In genomic region chr7:142437324-142437723, GRCm38 (mm10) we compare ENCODE assay signal across 9 mouse cellular contexts. TPM values are rescaled to one million over a fixed set of nuclear protein-coding genes. Genes with fewer than 3 reads are reported as not detected.
DNase-seq lines count a peak whose midpoint lies in the region; ATAC-seq and TF ChIP-seq lines count a peak whose summit lies in the region.
"Had no signal": no experiment of that assay in that cellular context is flagged by ENCODE, and none has a peak within 500 bp of the region (broad histone marks: within the 10 kb centered on the region; RNA-seq: fewer than 3 reads in every experiment).

No protein-coding gene starts in this region.

- H3K4me2 ChIP-seq in forebrain, postnatal 0 days (ENCODE audit: low read depth), result no peak overlapping the region
- no peak overlapping the region for H3K4me2 ChIP-seq in forebrain, embryonic 11.5 days (ENCODE audit: low read depth, low read length, severe bottlenecking)
- no peak overlapping the region for H3K4me2 ChIP-seq in embryonic facial prominence, embryonic 13.5 days
- no peak overlapping the region for H3K4me2 ChIP-seq in lung, embryonic 16.5 days (ENCODE audit: low read depth, low read length)

- peak; percentile 32; the same call in 1 of the 2 replicates for TF ChIP-seq CTCF in forebrain, postnatal 0 days (IDR thresholded peaks at IDR 0.05; ENCODE audit: low read depth)

- DNase-seq in forebrain, postnatal 0 days, result no peak
- DNase-seq in forebrain, embryonic 11.5 days (ENCODE audit: low spot score), result no peak
- peak; percentile 90 for DNase-seq in 3134 (ENCODE audit: extremely low read depth, insufficient read length, low spot score)
- no peak for DNase-seq in right cerebral cortex, postnatal 25 days
- DNase-seq in adrenal gland, postnatal 36 days, result no peak
- no peak for DNase-seq in spleen, postnatal 4 days (ENCODE audit: low spot score in 2 of 2)

- no peaks in the 10 kb centered on the region for H3K36me3 ChIP-seq in forebrain, postnatal 0 days (ENCODE audit: insufficient read depth)
- H3K36me3 ChIP-seq in forebrain, embryonic 11.5 days (ENCODE audit: control insufficient read depth, insufficient read depth, low read length), result no peaks in the 10 kb centered on the region
- no peaks in the 10 kb centered on the region for H3K36me3 ChIP-seq in embryonic facial prominence, embryonic 13.5 days
- H3K36me3 ChIP-seq in lung, embryonic 16.5 days (ENCODE audit: control insufficient read depth, insufficient read depth, low read length), result no peaks in the 10 kb centered on the region

- H3K4me3 ChIP-seq in forebrain, postnatal 0 days (ENCODE audit: low read depth, low read length), result no peak overlapping the region
- no peak overlapping the region for H3K4me3 ChIP-seq in forebrain, embryonic 11.5 days (ENCODE audit: low read depth, low read length)
- H3K4me3 ChIP-seq in embryonic facial prominence, embryonic 13.5 days, result no peak overlapping the region
- H3K4me3 ChIP-seq in lung, embryonic 16.5 days (ENCODE audit: low read length), result no peak overlapping the region

- H3K4me1 ChIP-seq in forebrain, postnatal 0 days (ENCODE audit: insufficient read depth), result no peaks in the 10 kb centered on the region
- no peaks in the 10 kb centered on the region for H3K4me1 ChIP-seq in forebrain, embryonic 11.5 days (replicated peaks; ENCODE audit: control insufficient read depth, insufficient read depth, low read length)
- peaks cover 63% of the 10 kb centered on the region for H3K4me1 ChIP-seq in embryonic facial prominence, embryonic 13.5 days
- peaks cover 32% of the 10 kb centered on the region for H3K4me1 ChIP-seq in lung, embryonic 16.5 days (replicated peaks; ENCODE audit: control insufficient read depth, insufficient read depth, low read length)

- H3K9me3 ChIP-seq in forebrain, postnatal 0 days (ENCODE audit: low read length), result no peaks in the 10 kb centered on the region
- H3K9me3 ChIP-seq in forebrain, embryonic 11.5 days (ENCODE audit: control insufficient read depth, low read length), result no peaks in the 10 kb centered on the region
- no peaks in the 10 kb centered on the region for H3K9me3 ChIP-seq in embryonic facial prominence, embryonic 13.5 days
- no peaks in the 10 kb centered on the region for H3K9me3 ChIP-seq in lung, embryonic 16.5 days (ENCODE audit: control insufficient read depth, low read length)

- no peak for ATAC-seq in forebrain, postnatal 0 days
- ATAC-seq in forebrain, embryonic 11.5 days (replicated peaks; ENCODE audit: low FRiP score), result no peak
- no peak for ATAC-seq in embryonic facial prominence, embryonic 13.5 days (ENCODE audit: insufficient number of reproducible peaks, insufficient read depth, low FRiP score, low TSS enrichment, low read depth)
- ATAC-seq in lung, embryonic 16.5 days (ENCODE audit: low read depth), result peak; percentile 39

- 78% methylated on average over 5 of the region's 5 CpGs for WGBS in forebrain, postnatal 0 days
- WGBS in forebrain, embryonic 11.5 days, result 82% methylated on average over 5 of the region's 5 CpGs
- WGBS in embryonic facial prominence, embryonic 13.5 days, result 65% methylated on average over 5 of the region's 5 CpGs
- WGBS in lung, embryonic 16.5 days, result 70% methylated on average over 5 of the region's 5 CpGs

- no peak overlapping the region for H3K9ac ChIP-seq in forebrain, postnatal 0 days
- no peak overlapping the region for H3K9ac ChIP-seq in forebrain, embryonic 11.5 days (ENCODE audit: low read length)
- no peak overlapping the region for H3K9ac ChIP-seq in embryonic facial prominence, embryonic 13.5 days
- no peak overlapping the region for H3K9ac ChIP-seq in lung, embryonic 16.5 days (ENCODE audit: low read length)

- H3K27ac ChIP-seq in forebrain, postnatal 0 days (ENCODE audit: low read depth, low read length), result no peak overlapping the region
- H3K27ac ChIP-seq in forebrain, embryonic 11.5 days (ENCODE audit: low read depth, low read length), result no peak overlapping the region
- peak overlapping the region; percentile 18 for H3K27ac ChIP-seq in embryonic facial prominence, embryonic 13.5 days
- H3K27ac ChIP-seq in lung, embryonic 16.5 days (ENCODE audit: low read length), result 0 out of 2 replicates have a peak overlapping the region, but pooled peaks have one; percentile 27

- H3K27me3 ChIP-seq in forebrain, postnatal 0 days (ENCODE audit: insufficient read depth, low read length), result no peaks in the 10 kb centered on the region
- H3K27me3 ChIP-seq in forebrain, embryonic 11.5 days (ENCODE audit: control insufficient read depth, insufficient read depth, low read length), result no peaks in the 10 kb centered on the region
- H3K27me3 ChIP-seq in embryonic facial prominence, embryonic 13.5 days, result no peaks in the 10 kb centered on the region
- no peaks in the 10 kb centered on the region for H3K27me3 ChIP-seq in lung, embryonic 16.5 days (ENCODE audit: control insufficient read depth, insufficient read depth, low read depth, low read length)

RNA-seq across cellular contexts. Expression of gene Syt8, which starts 2.7 kb away (rescaled TPM):
- total RNA-seq in forebrain, postnatal 0 days (2014; rRNA removed), result not detected in 2 replicates
- polyA plus RNA-seq in forebrain, postnatal 0 days (2015; fragmentation: Nextera tagmentation; extraction: Ambion mirVana), result not detected in 2 replicates
- not detected in 2 replicates for polyA plus RNA-seq in forebrain, embryonic 11.5 days (2014; fragmentation: Nextera tagmentation; extraction: Ambion mirVana)
- polyA plus RNA-seq in embryonic facial prominence, embryonic 13.5 days (2015; fragmentation: Nextera tagmentation; extraction: Ambion mirVana), result 0.37 and 0.66 TPM in 2 replicates
- 0.48 and 1.2 TPM in 2 replicates for polyA plus RNA-seq in lung, embryonic 16.5 days (2015; fragmentation: Nextera tagmentation; extraction: Ambion mirVana)
- not detected for total RNA-seq in adrenal gland, postnatal 36 days (2021)

RNA-seq across cellular contexts. Expression of gene Tnni2, which starts 4.3 kb away (rescaled TPM):
- total RNA-seq in forebrain, postnatal 0 days (2014; rRNA removed), result 0.33 and 2.8 TPM in 2 replicates
- 0.21 and 1.5 TPM in 2 replicates for polyA plus RNA-seq in forebrain, postnatal 0 days (2015; fragmentation: Nextera tagmentation; extraction: Ambion mirVana)
- 1.3 TPM in 1 of 2 replicates, not detected in the other for polyA plus RNA-seq in forebrain, embryonic 11.5 days (2014; fragmentation: Nextera tagmentation; extraction: Ambion mirVana)
- polyA plus RNA-seq in embryonic facial prominence, embryonic 13.5 days (2015; fragmentation: Nextera tagmentation; extraction: Ambion mirVana), result 7.7 and 8.4 TPM in 2 replicates
- 17.6 and 61.1 TPM in 2 replicates for polyA plus RNA-seq in lung, embryonic 16.5 days (2015; fragmentation: Nextera tagmentation; extraction: Ambion mirVana)
- total RNA-seq in adrenal gland, postnatal 36 days (2021), result under 1 TPM; 0.50 to 0.89 TPM

RNA-seq across cellular contexts. Expression of gene Lsp1, which starts 23.3 kb away (rescaled TPM):
- 5.7 and 7.9 TPM in 2 replicates for total RNA-seq in forebrain, postnatal 0 days (2014; rRNA removed)
- polyA plus RNA-seq in forebrain, postnatal 0 days (2015; fragmentation: Nextera tagmentation; extraction: Ambion mirVana), result 5.5 and 6.4 TPM in 2 replicates
- 8.7 and 9.8 TPM in 2 replicates for polyA plus RNA-seq in forebrain, embryonic 11.5 days (2014; fragmentation: Nextera tagmentation; extraction: Ambion mirVana)
- 28.5 and 29.2 TPM in 2 replicates for polyA plus RNA-seq in embryonic facial prominence, embryonic 13.5 days (2015; fragmentation: Nextera tagmentation; extraction: Ambion mirVana)
- 110 and 118 TPM in 2 replicates for polyA plus RNA-seq in lung, embryonic 16.5 days (2015; fragmentation: Nextera tagmentation; extraction: Ambion mirVana)
- 10 to 100 TPM; 16.8 to 23.1 TPM for total RNA-seq in adrenal gland, postnatal 36 days (2021)

RNA-seq across cellular contexts. Expression of gene Ctsd, which starts 49.5 kb away (rescaled TPM):
- 243 and 366 TPM in 2 replicates for total RNA-seq in forebrain, postnatal 0 days (2014; rRNA removed)
- polyA plus RNA-seq in forebrain, postnatal 0 days (2015; fragmentation: Nextera tagmentation; extraction: Ambion mirVana), result 313 and 338 TPM in 2 replicates
- 129 and 147 TPM in 2 replicates for polyA plus RNA-seq in forebrain, embryonic 11.5 days (2014; fragmentation: Nextera tagmentation; extraction: Ambion mirVana)
- 210 and 222 TPM in 2 replicates for polyA plus RNA-seq in embryonic facial prominence, embryonic 13.5 days (2015; fragmentation: Nextera tagmentation; extraction: Ambion mirVana)
- 302 and 328 TPM in 2 replicates for polyA plus RNA-seq in lung, embryonic 16.5 days (2015; fragmentation: Nextera tagmentation; extraction: Ambion mirVana)
- 1,000 to 10,000 TPM in 1 of 2 experiments, 100 to 1,000 TPM in 1; 932 to 1,123 TPM for total RNA-seq in adrenal gland, postnatal 36 days (2021)

RNA-seq across cellular contexts. Expression of gene Gm49369, which starts 54.9 kb away (rescaled TPM):
- 21.2 and 45.2 TPM in 2 replicates for total RNA-seq in forebrain, postnatal 0 days (2014; rRNA removed)
- 0.60 TPM in 1 of 2 replicates, not detected in the other for polyA plus RNA-seq in forebrain, postnatal 0 days (2015; fragmentation: Nextera tagmentation; extraction: Ambion mirVana)
- polyA plus RNA-seq in forebrain, embryonic 11.5 days (2014; fragmentation: Nextera tagmentation; extraction: Ambion mirVana), result not detected in 2 replicates
- not detected in 2 replicates for polyA plus RNA-seq in embryonic facial prominence, embryonic 13.5 days (2015; fragmentation: Nextera tagmentation; extraction: Ambion mirVana)
- polyA plus RNA-seq in lung, embryonic 16.5 days (2015; fragmentation: Nextera tagmentation; extraction: Ambion mirVana), result 2.5 and 3.2 TPM in 2 replicates
- total RNA-seq in adrenal gland, postnatal 36 days (2021), result 1 to 10 TPM; 2.6 to 3.3 TPM
- polyA plus RNA-seq: small intestine, adult 2 months had no signal

Comparison
In these comparisons a context has a peak if more than half of its experiments do, and no peak if none do; other contexts are left out.
1. H3K27ac ChIP-seq: peak in embryonic facial prominence, embryonic 13.5 days (single experiment) and lung, embryonic 16.5 days (single experiment); none in forebrain, postnatal 0 days (single experiment) and forebrain, embryonic 11.5 days (single experiment).